In genomic region chr11:62848301-62848700, GRCm38 (mm10) we compare ENCODE assay signal across 23 mouse cellular contexts. TPM values are rescaled to one million over a fixed set of nuclear protein-coding genes. Genes with fewer than 3 reads are reported as not detected.
DNase-seq lines count a peak whose midpoint lies in the region; ATAC-seq and TF ChIP-seq lines count a peak whose summit lies in the region.
"Had no signal": no experiment of that assay in that cellular context is flagged by ENCODE, and none has a peak within 500 bp of the region (broad histone marks: within the 10 kb centered on the region; RNA-seq: fewer than 3 reads in every experiment).

No protein-coding gene starts in this region.

- DNase-seq in gastrocnemius, adult 2 months = no peak
- no peak for DNase-seq in gastrocnemius, adult 18-20 months (ENCODE audit: low spot score)
- peak; percentile 4 for DNase-seq in midbrain, embryonic 14.5 days
- no peak for DNase-seq in midbrain, embryonic 11.5 days (ENCODE audit: low spot score, missing footprints)
- DNase-seq in embryo, embryonic 10 days (ENCODE audit: low spot score) = peak; percentile 62
- DNase-seq in adrenal gland, postnatal 25 days = no peak
- DNase-seq: adrenal gland, postnatal 36 days; cerebellum, adult 11-12 months; cerebellum, postnatal 36 days; gastrocnemius, postnatal 10 days; kidney, adult 8-10 months; kidney, postnatal 14 days; right cerebral cortex, postnatal 4 days had no signal

- no peaks in the 10 kb centered on the region for H3K27me3 ChIP-seq in midbrain, embryonic 14.5 days (ENCODE audit: control insufficient read depth, insufficient read depth, low read length)
- H3K27me3 ChIP-seq in midbrain, embryonic 11.5 days (ENCODE audit: control insufficient read depth, insufficient read depth, low read length) = no peaks in the 10 kb centered on the region
- no peaks in the 10 kb centered on the region for H3K27me3 ChIP-seq in limb, embryonic 12.5 days
- H3K27me3 ChIP-seq: embryonic facial prominence, embryonic 12.5 days; intestine, embryonic 15.5 days; limb, embryonic 15.5 days; neural tube, embryonic 12.5 days had no signal

- H3K9ac ChIP-seq in midbrain, embryonic 14.5 days (replicated peaks; ENCODE audit: low read length) = no peak overlapping the region
- no peak overlapping the region for H3K9ac ChIP-seq in midbrain, embryonic 11.5 days (ENCODE audit: low read length)
- no peak overlapping the region for H3K9ac ChIP-seq in limb, embryonic 12.5 days (replicated peaks)
- H3K9ac ChIP-seq: embryonic facial prominence, embryonic 12.5 days; intestine, embryonic 15.5 days; limb, embryonic 15.5 days; liver, embryonic 14.5 days; lung, embryonic 14.5 days; neural tube, embryonic 12.5 days had no signal

- intact Hi-C loops in gastrocnemius, adult 2 months (cut with DNase I) = no loop called here

- ATAC-seq in midbrain, embryonic 14.5 days (ENCODE audit: low FRiP score, low TSS enrichment) = no peak
- ATAC-seq in midbrain, embryonic 11.5 days (ENCODE audit: low FRiP score) = no peak
- ATAC-seq in limb, embryonic 12.5 days (ENCODE audit: insufficient number of reproducible peaks, insufficient read depth, low FRiP score, low TSS enrichment, low read depth) = no peak
- no peak for ATAC-seq in megakaryocyte-erythroid progenitor cell, adult 5-6 weeks (replicated peaks; ENCODE audit: low FRiP score, low TSS enrichment, poor library complexity, severe bottlenecking)
- ATAC-seq: intestine, embryonic 15.5 days had no signal

- no peak overlapping the region for H3K4me2 ChIP-seq in midbrain, embryonic 14.5 days (ENCODE audit: low read length)
- H3K4me2 ChIP-seq in midbrain, embryonic 11.5 days = no peak overlapping the region
- no peak overlapping the region for H3K4me2 ChIP-seq in limb, embryonic 12.5 days
- H3K4me2 ChIP-seq: intestine, embryonic 15.5 days; limb, embryonic 15.5 days; lung, embryonic 14.5 days had no signal

- WGBS in midbrain, embryonic 14.5 days = 55% methylated on average over 2 of the region's 2 CpGs
- 47% methylated on average over 2 of the region's 2 CpGs for WGBS in midbrain, embryonic 11.5 days
- WGBS in limb, embryonic 12.5 days = 33% methylated on average over 2 of the region's 2 CpGs

- no peak for TF ChIP-seq CTCF in gastrocnemius, adult 2 months (IDR thresholded peaks at IDR 0.05)

- no peak overlapping the region for H3K4me3 ChIP-seq in gastrocnemius, adult 2 months
- H3K4me3 ChIP-seq in midbrain, embryonic 14.5 days (replicated peaks; ENCODE audit: low read depth, low read length) = no peak overlapping the region
- no peak overlapping the region for H3K4me3 ChIP-seq in midbrain, embryonic 11.5 days (ENCODE audit: low read depth, low read length)
- H3K4me3 ChIP-seq in limb, embryonic 12.5 days (replicated peaks) = no peak overlapping the region
- H3K4me3 ChIP-seq: embryonic facial prominence, embryonic 12.5 days; heart, embryonic 10.5 days; intestine, embryonic 15.5 days; limb, embryonic 15.5 days; midbrain, embryonic 10.5 days; neural tube, embryonic 12.5 days had no signal

- H3K27ac ChIP-seq in gastrocnemius, adult 2 months = peak overlapping the region; percentile 62; the same call in 1 of the 2 replicates
- no peak overlapping the region for H3K27ac ChIP-seq in midbrain, embryonic 14.5 days (replicated peaks; ENCODE audit: low read depth, low read length)
- H3K27ac ChIP-seq in midbrain, embryonic 11.5 days (ENCODE audit: low read depth, low read length) = no peak overlapping the region
- peak overlapping the region; percentile 17; the same call in 1 of the 2 replicates for H3K27ac ChIP-seq in limb, embryonic 12.5 days
- H3K27ac ChIP-seq: heart, embryonic 10.5 days; liver, embryonic 14.5 days; neural tube, embryonic 12.5 days had no signal

- no peaks in the 10 kb centered on the region for H3K4me1 ChIP-seq in midbrain, embryonic 14.5 days (ENCODE audit: control insufficient read depth, insufficient read depth, low read length)
- 0 out of 2 replicates have a peak, but pooled peaks cover 4% of the 10 kb centered on the region for H3K4me1 ChIP-seq in midbrain, embryonic 11.5 days (ENCODE audit: control insufficient read depth, insufficient read depth, low read length)
- H3K4me1 ChIP-seq in limb, embryonic 12.5 days (replicated peaks) = peaks cover 16% of the 10 kb centered on the region

- H3K36me3 ChIP-seq in midbrain, embryonic 14.5 days (ENCODE audit: control insufficient read depth, insufficient read depth, low read length) = no peaks in the 10 kb centered on the region
- H3K36me3 ChIP-seq in midbrain, embryonic 11.5 days (ENCODE audit: control insufficient read depth, insufficient read depth, low read length) = no peaks in the 10 kb centered on the region
- no peaks in the 10 kb centered on the region for H3K36me3 ChIP-seq in limb, embryonic 12.5 days
- H3K36me3 ChIP-seq: embryonic facial prominence, embryonic 12.5 days; heart, embryonic 10.5 days; intestine, embryonic 15.5 days; limb, embryonic 15.5 days; midbrain, embryonic 10.5 days; neural tube, embryonic 12.5 days had no signal

- H3K9me3 ChIP-seq in midbrain, embryonic 14.5 days (ENCODE audit: control insufficient read depth, low read length) = no peaks in the 10 kb centered on the region
- H3K9me3 ChIP-seq in midbrain, embryonic 11.5 days (ENCODE audit: control insufficient read depth, low read length) = no peaks in the 10 kb centered on the region
- no peaks in the 10 kb centered on the region for H3K9me3 ChIP-seq in limb, embryonic 12.5 days
- H3K9me3 ChIP-seq: embryonic facial prominence, embryonic 12.5 days; heart, embryonic 10.5 days; intestine, embryonic 15.5 days; limb, embryonic 15.5 days; midbrain, embryonic 10.5 days; neural tube, embryonic 12.5 days had no signal

RNA-seq across cellular contexts. Expression of gene Fbxw10, which starts 1.4 kb away (rescaled TPM):
- total RNA-seq in gastrocnemius, adult 2 months (2021) = under 1 TPM; 0.33 to 0.45 TPM
- total RNA-seq in gastrocnemius, adult 18-20 months (2021) = under 1 TPM; 0.07 to 0.19 TPM
- polyA plus RNA-seq in midbrain, embryonic 14.5 days (2014; fragmentation: Nextera tagmentation; extraction: Ambion mirVana) = 0.24 and 0.27 TPM in 2 replicates
- 0.45 and 0.63 TPM in 2 replicates for polyA plus RNA-seq in midbrain, embryonic 11.5 days (2014; fragmentation: Nextera tagmentation; extraction: Ambion mirVana)
- 0.59 and 0.73 TPM in 2 replicates for polyA plus RNA-seq in limb, embryonic 12.5 days (2016; fragmentation: Nextera tagmentation; extraction: Ambion mirVana)
- 1.1 and 2.4 TPM in 2 replicates for total RNA-seq in adrenal gland, postnatal 25 days (2021)
- 2.4 TPM in 1 of 2 replicates, not detected in the other for total RNA-seq in megakaryocyte-erythroid progenitor cell, adult 5-6 weeks (2014; fragmentation: Nextera tagmentation)
- total RNA-seq in megakaryocyte-erythroid progenitor cell, adult 5-6 weeks (2017) = 0.91 and 2.3 TPM in 2 replicates

RNA-seq across cellular contexts. Expression of gene Trim16, which starts 28.3 kb away (rescaled TPM):
- total RNA-seq in gastrocnemius, adult 2 months (2021) = 10 to 100 TPM; 34.8 to 38.4 TPM
- total RNA-seq in gastrocnemius, adult 18-20 months (2021) = 10 to 100 TPM; 27.1 to 30.2 TPM
- polyA plus RNA-seq in midbrain, embryonic 14.5 days (2014; fragmentation: Nextera tagmentation; extraction: Ambion mirVana) = 4.5 and 6.8 TPM in 2 replicates
- polyA plus RNA-seq in midbrain, embryonic 11.5 days (2014; fragmentation: Nextera tagmentation; extraction: Ambion mirVana) = 3.9 and 4.4 TPM in 2 replicates
- polyA plus RNA-seq in limb, embryonic 12.5 days (2016; fragmentation: Nextera tagmentation; extraction: Ambion mirVana) = 8.3 and 10.1 TPM in 2 replicates
- 5.9 and 6.4 TPM in 2 replicates for total RNA-seq in adrenal gland, postnatal 25 days (2021)
- total RNA-seq in megakaryocyte-erythroid progenitor cell, adult 5-6 weeks (2014; fragmentation: Nextera tagmentation) = 7.5 and 9.7 TPM in 2 replicates
- total RNA-seq in megakaryocyte-erythroid progenitor cell, adult 5-6 weeks (2017) = 5.5 and 8.4 TPM in 2 replicates

RNA-seq across cellular contexts. Expression of gene Tvp23b, which starts 31.0 kb away (rescaled TPM):
- 1 to 10 TPM; 4.5 to 7.6 TPM for total RNA-seq in gastrocnemius, adult 2 months (2021)
- total RNA-seq in gastrocnemius, adult 18-20 months (2021) = 1 to 10 TPM; 4.8 to 5.4 TPM
- 55.9 and 58.9 TPM in 2 replicates for polyA plus RNA-seq in midbrain, embryonic 14.5 days (2014; fragmentation: Nextera tagmentation; extraction: Ambion mirVana)
- polyA plus RNA-seq in midbrain, embryonic 11.5 days (2014; fragmentation: Nextera tagmentation; extraction: Ambion mirVana) = 44.4 and 48.7 TPM in 2 replicates
- 45.0 and 46.0 TPM in 2 replicates for polyA plus RNA-seq in limb, embryonic 12.5 days (2016; fragmentation: Nextera tagmentation; extraction: Ambion mirVana)
- total RNA-seq in adrenal gland, postnatal 25 days (2021) = 31.4 and 58.5 TPM in 2 replicates
- 25.3 and 32.2 TPM in 2 replicates for total RNA-seq in megakaryocyte-erythroid progenitor cell, adult 5-6 weeks (2014; fragmentation: Nextera tagmentation)
- total RNA-seq in megakaryocyte-erythroid progenitor cell, adult 5-6 weeks (2017) = 47.2 and 68.9 TPM in 2 replicates

RNA-seq across cellular contexts. Expression of gene Zfp286, which starts 59.0 kb away (rescaled TPM):
- 1 to 10 TPM; 1.3 to 1.4 TPM for total RNA-seq in gastrocnemius, adult 2 months (2021)
- total RNA-seq in gastrocnemius, adult 18-20 months (2021) = 1 to 10 TPM; 1.1 to 1.4 TPM
- polyA plus RNA-seq in midbrain, embryonic 14.5 days (2014; fragmentation: Nextera tagmentation; extraction: Ambion mirVana) = 31.2 and 32.5 TPM in 2 replicates
- 28.4 and 32.0 TPM in 2 replicates for polyA plus RNA-seq in midbrain, embryonic 11.5 days (2014; fragmentation: Nextera tagmentation; extraction: Ambion mirVana)
- 37.5 and 42.7 TPM in 2 replicates for polyA plus RNA-seq in limb, embryonic 12.5 days (2016; fragmentation: Nextera tagmentation; extraction: Ambion mirVana)
- total RNA-seq in adrenal gland, postnatal 25 days (2021) = 2.1 and 2.5 TPM in 2 replicates
- 1.8 and 2.6 TPM in 2 replicates for total RNA-seq in megakaryocyte-erythroid progenitor cell, adult 5-6 weeks (2014; fragmentation: Nextera tagmentation)
- 0.57 TPM in 1 of 2 replicates, not detected in the other for total RNA-seq in megakaryocyte-erythroid progenitor cell, adult 5-6 weeks (2017)

Comparison
In these comparisons a context has a peak if more than half of its experiments do, and no peak if none do; other contexts are left out.
1. DNase-seq: peak in midbrain, embryonic 14.5 days (single experiment) and embryo, embryonic 10 days (single experiment); none in gastrocnemius, adult 2 months (single experiment), gastrocnemius, adult 18-20 months (single experiment), midbrain, embryonic 11.5 days (single experiment) and adrenal gland, postnatal 25 days (single experiment).
2. H3K27ac ChIP-seq: peak in gastrocnemius, adult 2 months (single experiment) and limb, embryonic 12.5 days (single experiment); none in midbrain, embryonic 14.5 days (single experiment) and midbrain, embryonic 11.5 days (single experiment).